Mouse (Mus musculus) right cerebral cortex, postnatal 4 days (tissue): ENCODE measurements around the gene Arhgef26.
A peak's percentile ranks its signal among the peaks of the same experiment; 100 is the strongest.

Experiments used
- DNase-seq: peaks from one replicate; pipeline ENCODE4 v3.0.0-alpha.2; 2022

The Arhgef26 gene

DNA sequence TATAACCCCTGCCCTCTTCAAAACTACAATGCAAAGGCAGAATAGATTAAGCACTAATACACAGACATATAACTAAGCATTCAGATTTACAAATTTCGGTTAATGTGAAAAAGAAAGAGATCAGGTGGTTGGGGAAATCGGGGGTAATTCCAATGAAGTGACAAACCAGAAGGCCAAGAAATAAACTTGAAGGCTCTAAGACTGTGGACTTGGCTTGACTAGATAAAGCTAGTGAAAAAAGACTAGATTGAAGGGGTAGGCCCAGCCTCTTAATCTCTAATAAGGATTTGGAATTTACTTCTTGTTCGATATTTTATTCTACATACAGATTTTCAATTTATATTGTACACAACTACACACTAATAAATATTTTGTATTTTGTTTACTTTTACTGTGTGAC lies at the start of gene Arhgef26:
Gene Arhgef26 (plus strand): TSS at position 301 of the 400 bp plus-strand sequence.
- DNase-seq, result no peak

DNA sequence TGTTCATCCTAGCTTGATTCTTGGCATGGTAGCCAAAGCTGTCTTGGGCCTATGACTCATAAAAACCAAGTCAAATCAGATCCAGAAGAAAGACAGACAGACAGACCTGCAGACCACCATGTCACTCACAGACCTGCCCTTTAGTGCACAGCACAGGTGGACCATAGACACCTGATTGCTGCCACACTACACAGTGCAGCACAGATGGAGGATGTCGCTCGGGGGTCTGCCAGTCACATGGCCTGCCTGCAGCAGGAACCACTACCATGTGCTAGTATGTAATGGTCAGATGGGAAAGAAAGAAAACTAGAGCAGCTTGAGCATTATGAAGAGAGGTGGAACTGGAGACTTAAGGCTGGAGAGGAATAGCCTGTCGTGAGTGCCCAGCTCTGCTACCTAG lies 27.7 kb upstream of the Arhgef26 start:
- no peak for DNase-seq

DNA sequence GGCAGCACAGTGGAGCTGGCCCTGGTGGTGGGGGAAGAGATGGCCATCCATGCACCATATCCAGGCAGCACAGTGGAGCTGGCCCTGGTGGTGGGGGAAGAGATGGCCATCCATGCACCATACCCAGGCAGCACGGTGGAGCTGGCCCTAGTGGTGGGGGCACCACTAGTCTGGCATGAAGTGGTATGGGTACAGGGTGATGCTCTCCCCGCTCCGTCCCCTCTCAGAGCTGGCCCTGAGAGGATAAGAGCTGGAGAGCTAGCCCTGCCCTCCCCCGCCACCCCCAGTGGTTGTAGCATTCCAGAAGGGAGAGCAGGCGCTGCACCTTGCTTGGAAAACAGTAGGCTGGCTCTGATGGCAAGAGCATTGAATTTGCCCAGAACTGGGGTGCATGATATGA lies 26.9 kb upstream of the Arhgef26 start:
- no peak for DNase-seq

DNA sequence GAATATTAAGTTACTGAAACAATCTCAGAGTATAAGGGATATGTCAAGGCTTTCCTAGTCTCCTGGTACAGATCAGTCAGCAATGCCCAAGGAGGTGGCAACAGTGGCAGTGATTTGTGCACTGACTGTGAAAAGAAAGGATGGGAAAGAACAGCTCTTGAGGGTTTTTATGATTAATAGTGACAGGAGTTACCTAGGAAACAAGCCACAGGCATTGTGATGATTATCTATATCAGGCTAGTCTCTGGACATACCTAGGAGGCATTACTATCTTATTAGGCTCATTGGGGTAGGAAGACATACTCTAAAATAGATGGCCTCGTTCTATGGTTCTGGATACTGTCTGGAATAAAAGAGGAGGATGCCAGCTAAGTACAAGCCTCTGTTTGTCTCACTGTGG lies 13.4 kb upstream of the Arhgef26 start:
- DNase-seq, result no peak

DNA sequence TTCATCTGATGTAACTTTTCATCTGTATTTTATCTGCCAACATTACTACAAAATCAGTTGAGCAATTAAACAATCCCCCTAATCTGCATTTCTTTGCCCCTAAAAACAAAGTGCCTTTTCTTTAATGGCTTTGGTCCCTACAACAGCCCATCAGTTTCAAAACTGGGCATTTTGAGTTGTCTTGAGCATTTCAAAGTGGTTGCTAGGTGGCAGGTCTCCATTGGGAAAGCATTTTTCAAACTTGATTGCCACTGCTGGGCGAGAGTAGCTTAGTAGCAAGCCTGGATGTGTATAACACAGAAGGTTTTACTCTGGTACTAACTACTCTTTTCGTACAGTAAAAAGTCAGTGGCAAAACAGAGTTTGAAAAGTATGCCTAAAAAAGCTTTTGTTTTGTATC lies 10.2 kb upstream of the Arhgef26 start:
- no peak for DNase-seq

DNA sequence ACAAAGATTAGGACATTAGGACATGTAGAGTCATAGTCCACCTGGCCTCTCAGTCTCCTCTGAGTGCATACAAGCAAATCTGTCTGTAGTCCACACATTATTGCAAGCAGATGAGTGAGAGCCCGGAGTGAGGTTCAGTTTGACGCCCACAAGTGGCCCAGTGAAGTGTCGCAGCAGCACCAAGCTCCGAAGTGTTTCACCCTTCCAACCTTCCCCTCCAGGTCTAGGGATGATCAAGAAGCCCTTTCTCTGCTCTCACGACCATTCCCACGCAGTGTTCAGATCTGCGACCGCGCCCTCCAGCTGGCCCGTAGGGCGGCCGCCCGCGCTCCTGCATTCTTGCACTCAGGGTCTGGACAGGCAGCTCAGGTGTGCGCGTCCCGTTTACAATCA lies 313 bp downstream of the Arhgef26 start:
- DNase-seq, result no peak

DNA sequence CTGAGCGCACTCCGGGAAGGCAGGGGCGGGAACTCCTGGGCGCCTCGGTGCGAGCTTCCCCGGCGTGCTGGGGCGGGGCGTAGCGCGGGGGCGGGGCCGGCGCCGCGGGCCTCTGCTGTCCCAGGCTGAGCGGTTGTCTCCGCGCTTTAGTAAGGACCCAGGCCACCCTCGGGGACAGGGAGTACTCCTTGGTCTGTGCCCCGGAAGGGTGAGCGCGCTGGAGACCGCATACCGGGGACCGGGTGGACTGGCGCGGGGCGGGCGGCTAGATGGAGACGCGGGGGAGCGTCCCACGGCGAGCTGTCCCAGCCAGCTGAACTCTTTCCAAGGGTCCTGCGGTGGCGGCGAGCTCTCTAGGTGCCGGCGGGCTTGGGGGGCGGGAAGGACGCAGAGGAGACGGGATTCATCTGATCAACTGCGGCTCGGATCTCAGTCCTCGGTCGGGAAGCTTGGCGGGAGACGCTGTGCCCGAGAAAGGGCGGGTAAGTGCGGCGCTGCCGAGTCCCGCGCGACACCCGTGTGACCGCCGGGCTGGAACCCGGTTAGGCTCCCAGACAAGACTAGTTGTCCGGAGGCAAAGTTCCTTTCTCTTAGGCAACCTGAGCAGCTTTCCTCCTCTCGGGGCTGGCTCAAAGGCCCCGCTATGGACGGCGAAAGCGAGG lies 841 bp downstream of the Arhgef26 start:
- peak; percentile 70 for DNase-seq

DNA sequence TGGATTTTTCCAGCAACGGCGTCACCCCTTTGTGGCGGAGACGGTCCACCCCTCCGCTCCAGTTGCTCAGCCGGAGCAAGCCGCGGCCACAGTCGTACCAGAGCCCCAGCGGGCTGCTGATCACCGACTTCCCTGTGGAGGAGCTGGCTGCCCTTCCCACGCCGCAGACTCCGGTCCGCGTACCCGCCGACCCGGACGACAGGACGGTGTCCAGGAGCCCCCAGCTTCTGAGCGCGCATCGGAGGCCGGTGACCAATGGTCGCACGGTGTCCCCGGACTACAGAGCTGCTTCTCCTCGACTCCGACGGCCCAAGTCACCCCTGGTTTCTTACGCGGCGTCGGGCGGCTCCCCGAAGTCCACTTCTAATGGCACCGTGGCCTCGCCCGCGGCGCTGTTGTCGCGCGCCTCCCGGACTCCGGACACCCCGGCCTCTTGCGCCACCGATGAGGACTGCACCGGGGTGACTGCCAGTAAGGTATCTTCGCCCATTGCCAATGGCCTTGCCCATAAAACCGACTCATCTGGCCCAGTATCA lies 1.4 kb downstream of the Arhgef26 start:
- peak; percentile 44 for DNase-seq

DNA sequence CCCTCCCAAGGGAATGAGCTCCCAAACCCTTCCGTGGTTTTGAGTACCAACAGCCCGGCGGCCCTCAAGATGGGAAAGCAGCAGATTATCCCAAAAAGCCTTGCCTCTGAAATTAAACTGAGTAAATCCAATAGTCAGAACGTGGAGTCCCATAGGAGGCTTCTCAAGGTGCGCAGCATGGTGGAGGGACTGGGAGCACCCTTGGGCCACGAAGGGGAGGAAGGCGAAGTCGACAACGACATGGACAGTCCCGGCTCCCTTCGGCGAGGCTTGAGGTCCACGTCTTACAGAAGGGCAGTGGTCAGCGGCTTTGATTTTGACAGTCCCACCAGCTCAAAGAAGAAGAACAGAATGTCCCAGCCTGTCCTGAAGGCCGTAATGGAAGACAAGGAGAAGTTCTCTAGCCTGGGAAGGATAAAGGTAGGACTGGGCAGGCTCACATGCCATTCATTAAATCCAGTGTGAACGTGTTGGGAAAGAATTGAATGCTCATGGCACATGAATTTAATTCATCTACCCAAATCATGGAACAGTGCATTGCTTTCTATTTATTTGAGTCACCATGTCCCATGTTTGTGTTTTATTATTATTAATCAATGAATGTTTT lies 2.1 kb downstream of the Arhgef26 start:
- DNase-seq, result peak; percentile 15

DNA sequence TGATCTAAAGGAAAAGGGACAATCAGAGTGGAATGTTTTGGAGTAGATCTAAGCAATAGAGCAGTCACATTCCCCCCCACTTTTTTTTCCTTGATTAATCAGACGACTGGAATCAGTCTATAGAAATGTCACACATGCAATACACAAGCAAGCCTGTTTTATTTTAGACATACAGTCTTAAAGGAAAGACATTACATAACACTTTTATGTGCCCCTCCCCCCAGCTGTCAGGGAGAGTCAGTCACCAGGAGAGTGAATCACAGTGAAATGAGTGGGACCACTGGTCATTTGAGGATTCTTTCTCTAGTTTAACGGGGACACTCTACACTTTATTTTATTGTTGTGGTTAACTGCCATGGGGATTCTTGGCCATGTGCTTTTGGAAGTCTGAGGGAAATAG lies 2.7 kb downstream of the Arhgef26 start:
- DNase-seq, result no peak

DNA sequence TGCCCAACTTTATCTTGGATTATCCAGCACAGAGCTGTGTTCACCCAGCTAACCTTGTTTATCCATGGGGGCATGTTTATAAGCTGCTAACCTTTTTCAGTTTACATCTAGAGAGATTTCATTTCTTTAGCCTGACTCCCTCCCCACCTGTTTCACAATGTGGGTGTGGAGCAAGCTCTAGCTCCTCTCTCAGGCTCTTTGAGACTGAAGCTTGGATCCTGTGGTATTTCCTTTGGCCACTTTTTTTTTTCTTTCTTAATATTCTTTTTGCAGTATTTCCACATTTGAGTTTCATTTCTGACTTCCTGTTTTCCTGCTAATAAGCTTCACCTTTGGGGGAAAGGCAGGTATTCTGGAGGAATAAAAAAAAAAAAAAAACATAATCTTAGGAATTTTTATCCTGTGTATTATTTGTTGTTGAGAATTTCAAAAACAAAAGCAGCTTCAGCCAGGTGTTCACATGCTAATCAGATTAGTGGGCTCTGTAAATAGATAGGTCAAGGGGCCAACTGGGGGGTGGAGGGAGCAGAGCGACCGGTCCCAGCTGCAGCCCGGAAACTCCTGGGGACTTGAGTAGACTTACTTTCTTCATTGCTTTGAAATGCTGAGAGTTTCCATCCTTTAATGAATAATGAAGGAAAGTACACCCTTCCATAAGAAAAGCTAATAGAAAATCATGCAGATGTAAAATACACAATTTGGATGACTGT lies 3.5 kb downstream of the Arhgef26 start:
- no peak for DNase-seq

DNA sequence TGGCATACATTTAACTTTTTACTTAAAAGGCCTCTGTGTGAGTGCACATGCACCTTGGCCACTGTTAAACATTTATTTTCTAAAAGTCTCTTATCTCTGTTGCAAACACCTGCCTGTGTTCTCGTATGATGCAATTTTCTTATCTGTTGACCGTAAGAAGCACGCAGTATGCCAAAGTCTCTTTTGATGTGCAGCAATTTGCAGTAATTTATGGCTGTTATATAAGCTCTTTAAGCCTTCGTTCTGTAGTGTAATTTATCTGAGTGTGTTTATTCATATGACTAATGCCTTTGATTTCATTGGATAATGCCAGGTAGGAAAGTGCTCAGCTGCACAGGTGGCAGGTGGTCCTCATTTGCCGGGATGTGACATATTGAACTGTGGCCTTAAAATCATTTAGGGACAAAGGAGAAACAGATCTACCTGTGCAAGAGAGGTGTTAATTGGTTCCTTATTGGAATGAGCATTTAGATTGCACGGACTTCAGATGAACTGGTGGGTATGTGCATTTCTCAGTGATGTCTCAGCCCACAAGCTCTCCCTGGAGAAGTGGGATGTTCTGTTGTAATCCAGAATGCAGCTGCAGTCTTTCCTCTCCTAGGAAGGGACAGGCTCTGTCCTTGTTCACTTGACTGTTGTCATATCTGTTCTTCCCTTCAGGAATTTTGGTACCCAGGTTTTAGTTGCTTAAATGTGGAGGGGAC lies 10.5 kb downstream of the Arhgef26 start:
- DNase-seq, result no peak

DNA sequence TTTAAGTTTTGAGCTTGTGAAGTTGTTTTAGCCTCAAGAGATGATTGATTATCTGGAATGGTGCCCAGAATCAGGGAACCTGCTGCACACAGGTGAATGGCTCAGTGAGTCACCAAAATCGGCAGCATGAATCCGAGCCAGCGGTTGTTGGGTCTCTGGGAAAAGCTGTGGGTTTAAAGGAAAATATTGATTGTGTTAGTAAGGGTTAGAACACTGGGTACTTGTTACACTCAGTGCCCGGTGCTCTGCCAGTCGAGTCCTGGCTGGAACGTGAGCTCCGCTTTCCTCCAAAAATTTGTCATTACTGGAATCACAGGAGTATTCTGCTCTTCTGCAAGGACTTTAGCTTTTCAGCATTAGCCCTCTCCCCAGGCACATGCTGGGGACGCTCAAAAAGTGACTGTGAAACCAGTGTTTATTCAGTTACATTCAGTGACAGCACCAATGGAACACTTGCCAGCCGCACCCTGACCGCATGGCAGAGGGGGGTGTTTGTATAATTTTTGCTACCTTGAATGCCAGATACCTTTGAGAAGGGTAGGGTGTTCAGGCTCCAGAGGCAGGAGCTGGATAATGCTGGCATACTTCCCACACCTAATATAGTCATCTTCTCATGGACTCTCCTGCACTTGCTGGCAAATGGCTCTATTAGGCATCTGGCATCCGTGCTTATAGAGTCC lies 11.2 kb downstream of the Arhgef26 start:
- no peak for DNase-seq

DNA sequence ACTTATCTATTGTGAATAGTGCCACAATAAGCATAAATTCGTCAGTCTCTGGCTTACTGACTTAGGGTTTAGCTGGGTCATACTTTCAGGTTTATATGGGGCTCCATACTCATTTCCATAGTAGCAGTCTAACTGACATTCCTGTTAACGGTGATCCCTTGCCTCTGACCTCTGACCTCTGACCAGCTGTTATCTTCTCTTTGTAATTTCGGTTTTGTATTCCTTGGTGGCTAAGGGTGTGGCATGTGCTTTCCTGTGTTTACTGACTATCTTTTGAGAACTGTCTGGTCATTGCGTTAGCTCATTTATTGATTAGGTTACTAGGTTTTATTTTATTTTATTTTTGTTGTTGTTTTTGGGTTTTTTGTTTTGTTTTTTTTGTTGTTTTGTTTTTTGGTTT lies 13.9 kb downstream of the Arhgef26 start:
- no peak for DNase-seq

DNA sequence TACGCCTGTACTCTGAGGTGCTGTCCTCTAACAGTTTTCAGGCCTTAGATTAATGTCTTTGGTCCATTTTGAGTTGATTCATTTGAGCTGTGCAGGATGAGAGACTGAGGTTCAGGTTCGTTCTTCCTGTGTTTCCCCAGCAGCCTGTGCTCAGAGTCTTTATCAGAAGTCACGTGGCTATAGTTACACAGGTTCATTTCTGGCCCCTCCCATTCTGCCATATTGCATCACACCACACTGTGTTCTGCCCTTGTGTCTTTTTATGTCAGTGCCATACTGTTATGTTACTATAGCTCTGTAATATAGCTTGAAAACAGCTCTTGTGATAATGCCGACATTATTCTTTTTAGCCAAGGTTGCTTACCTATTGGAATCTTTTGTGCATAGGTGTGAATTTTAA lies 14.7 kb downstream of the Arhgef26 start:
- DNase-seq, result no peak

DNA sequence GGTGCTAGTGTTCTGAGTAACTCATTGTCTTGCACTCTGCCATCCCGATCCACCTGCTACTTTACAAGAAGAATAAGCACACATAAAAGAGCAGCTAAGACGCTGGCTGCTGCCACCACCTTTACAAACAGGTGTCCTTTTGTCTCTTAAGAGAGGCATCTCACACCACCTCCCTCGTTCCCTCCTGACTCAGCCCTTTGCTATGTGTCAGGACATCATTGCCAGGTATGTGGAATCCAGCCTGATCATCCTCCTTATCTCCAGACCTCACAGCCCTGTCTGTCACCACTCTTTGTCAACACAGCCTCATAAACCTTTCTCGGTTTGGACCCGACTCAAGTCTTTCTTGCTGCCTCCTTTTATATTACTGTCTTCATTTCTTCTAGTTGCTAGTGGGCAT lies 29.7 kb downstream of the Arhgef26 start:
- no peak for DNase-seq

DNA sequence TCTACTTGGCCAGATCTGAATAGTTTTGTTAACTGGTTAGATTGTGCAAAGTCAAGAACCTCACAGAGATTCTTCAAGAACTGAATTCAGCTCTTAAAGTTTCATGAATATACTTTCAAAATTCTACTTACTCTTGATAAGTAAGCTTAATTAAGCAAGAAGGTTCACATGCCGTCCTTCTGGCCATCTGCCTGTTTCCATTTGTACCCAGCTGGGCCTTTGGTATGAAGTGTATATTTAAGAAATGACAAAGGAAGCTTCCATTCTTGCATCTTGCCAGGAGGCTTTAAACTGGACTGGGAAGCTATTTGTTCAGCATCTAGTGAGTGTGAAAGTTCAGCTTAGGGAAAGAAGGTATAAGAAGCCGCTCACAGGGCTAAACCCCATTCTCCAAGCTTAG lies 34.7 kb downstream of the Arhgef26 start:
- DNase-seq, result no peak

DNA sequence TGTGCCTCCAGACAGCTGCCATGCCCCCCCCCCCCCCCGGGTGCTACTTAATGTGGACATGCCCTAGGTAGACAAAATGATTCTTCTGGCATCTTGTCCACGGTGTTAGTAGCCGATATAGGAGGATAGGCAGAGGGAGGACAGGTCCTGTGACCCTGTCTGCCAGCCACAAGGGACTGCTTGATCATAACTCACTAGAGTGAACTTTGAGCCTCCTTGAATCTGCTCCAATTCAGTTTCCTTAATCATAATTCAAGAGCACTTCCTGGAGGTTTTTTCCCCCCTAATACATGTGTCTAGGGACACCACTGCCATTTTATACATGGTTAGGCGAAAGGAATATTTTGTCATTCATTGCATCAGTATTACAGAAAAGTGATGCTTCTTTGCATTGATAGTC lies 36.2 kb downstream of the Arhgef26 start:
- no peak for DNase-seq

DNA sequence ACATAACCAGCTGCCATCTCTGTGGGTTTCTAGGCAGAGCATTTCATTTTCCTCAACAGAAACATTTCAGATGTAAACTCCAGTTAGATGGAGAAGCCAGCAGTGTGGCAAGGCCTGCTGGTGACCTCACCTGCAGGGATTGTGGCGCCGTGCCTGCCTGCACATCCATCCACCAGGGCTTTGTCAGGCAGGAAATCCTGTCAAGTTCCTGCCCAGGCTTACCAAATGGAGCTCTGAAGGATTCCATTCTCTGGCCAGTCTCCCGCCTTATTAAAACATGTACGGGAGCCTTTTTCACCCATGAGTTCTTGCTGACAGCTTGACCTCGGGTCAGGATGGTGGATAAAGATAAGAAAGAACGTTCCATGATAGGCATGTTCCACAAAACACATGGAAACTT lies 36.7 kb downstream of the Arhgef26 start:
- no peak for DNase-seq

DNA sequence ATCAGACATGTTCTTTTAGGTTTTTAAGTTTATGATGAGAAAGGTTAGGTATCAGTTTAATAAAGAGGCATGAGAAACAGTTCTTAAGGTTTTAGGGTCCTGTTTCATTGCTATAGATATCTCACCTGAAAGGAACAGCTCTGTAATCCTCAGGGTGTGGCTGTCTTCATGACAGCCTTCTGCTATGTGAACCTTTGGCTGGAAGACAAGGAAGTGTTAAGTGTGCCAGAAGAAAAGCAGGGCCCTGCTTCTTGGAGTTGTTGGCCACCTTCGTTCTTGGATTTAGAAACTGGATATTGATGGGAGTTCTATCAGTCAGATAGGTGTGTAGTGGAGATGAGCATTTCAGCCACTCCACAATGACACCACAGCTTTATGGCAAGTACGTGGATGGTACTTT lies 38.6 kb downstream of the Arhgef26 start:
- DNase-seq, result no peak

DNA sequence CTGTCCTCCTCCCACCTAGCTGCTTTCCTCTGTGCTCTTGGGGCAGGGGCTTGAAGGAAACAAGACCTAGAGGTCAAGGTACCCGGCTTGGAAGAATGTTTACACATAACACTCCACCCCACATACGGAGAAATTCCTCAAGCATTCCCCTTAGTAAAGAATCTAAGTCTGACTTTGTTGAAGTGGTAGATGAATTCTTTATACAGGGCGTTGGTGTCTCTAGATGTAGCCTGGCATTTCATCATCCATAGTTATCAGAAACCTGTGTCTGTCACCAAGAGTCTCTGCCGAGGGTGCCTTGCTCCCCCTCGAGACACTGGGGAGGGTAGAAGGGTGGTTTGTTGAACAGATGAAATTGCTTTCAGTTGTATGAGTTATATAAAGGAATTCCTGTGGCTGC lies 41.8 kb downstream of the Arhgef26 start:
- DNase-seq, result no peak

DNA sequence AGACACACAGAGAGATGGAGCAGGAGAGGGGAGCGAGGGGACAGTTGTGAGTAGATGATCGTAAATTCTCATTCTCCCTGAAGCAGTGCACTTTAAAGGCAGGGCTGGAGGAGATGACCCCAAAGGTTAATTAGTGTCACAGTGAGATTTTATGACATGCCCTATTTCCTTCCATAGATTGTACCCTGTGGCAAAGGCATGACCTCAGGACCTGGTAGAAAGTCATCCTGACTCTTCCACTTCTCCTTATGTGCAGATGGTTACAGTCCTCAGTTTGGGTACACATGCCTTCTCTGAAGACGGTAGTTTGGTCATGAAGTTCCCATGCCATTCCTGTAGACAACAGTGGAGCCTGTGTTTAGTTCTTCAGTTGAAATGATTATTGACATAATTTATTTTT lies 42.3 kb downstream of the Arhgef26 start:
- DNase-seq, result no peak

DNA sequence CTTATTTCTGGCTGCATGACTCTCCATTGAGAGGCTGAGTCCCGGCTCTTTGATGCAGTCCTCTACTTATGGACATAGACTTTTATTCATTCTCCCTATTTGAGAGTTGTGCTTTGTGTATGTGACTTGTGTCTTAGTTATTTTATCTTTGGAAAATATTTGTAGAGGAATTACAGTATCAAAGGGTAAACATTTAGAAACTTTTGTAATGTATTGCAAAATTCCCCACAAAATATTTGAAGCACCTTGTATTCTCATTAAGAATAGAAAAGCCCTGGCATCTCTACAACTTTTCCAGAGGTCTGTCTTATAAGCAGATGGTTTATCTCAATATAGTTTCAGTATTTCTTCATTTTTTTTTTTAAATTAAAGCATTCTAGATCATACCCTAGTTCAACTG lies 44.7 kb downstream of the Arhgef26 start:
- no peak for DNase-seq
